19 mouse cellular contexts compared by ENCODE assay signal in the genomic region with DNA sequence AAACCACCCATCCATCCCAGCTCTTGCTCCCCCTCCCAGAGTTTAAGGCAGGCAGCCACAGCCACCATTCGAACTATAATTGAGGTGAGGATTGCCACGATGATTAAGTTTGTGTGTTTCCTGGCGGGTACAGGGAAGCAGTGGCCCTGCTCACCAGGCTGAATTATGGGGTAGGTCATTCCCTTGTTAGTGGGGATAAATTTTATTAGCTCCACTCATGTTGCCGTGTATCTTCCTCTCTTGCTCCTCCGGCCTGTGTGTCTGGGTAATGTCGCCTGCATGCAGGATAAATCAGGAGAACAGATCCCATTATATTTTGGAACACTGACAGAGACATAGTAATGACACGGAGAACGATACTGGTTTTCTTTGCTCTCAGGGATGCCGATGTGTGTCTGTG.
"Had no signal": no experiment of that assay in that cellular context is flagged by ENCODE, and none has a peak within 500 bp of the region (broad histone marks: within the 10 kb centered on the region; RNA-seq: fewer than 3 reads in every experiment).

No protein-coding gene starts in this region.

- H3K4me3 ChIP-seq: left cerebral cortex, adult 2 months; limb, embryonic 13.5 days; liver, embryonic 12.5 days; liver, embryonic 15.5 days; lung, embryonic 15.5 days; midbrain, embryonic 12.5 days; midbrain, embryonic 15.5 days; myocyte had no signal

- ATAC-seq: liver, embryonic 12.5 days; midbrain, embryonic 15.5 days had no signal

- H3K4me1 ChIP-seq: liver, embryonic 12.5 days; liver, embryonic 15.5 days had no signal

- H3K36me3 ChIP-seq: limb, embryonic 13.5 days; liver, embryonic 12.5 days; liver, embryonic 15.5 days; lung, embryonic 15.5 days; midbrain, embryonic 12.5 days; midbrain, embryonic 15.5 days had no signal

- H3K9me3 ChIP-seq: limb, embryonic 13.5 days; liver, embryonic 12.5 days; liver, embryonic 15.5 days; lung, embryonic 15.5 days; midbrain, embryonic 12.5 days; midbrain, embryonic 15.5 days had no signal

- H3K9ac ChIP-seq: limb, embryonic 13.5 days; liver, embryonic 12.5 days; liver, embryonic 15.5 days; lung, embryonic 15.5 days; midbrain, embryonic 12.5 days; midbrain, embryonic 15.5 days had no signal

- H3K4me2 ChIP-seq: limb, embryonic 13.5 days; liver, embryonic 12.5 days; liver, embryonic 15.5 days; lung, embryonic 15.5 days; midbrain, embryonic 12.5 days; midbrain, embryonic 15.5 days had no signal

- H3K27me3 ChIP-seq: limb, embryonic 13.5 days; liver, embryonic 12.5 days; lung, embryonic 15.5 days; midbrain, embryonic 12.5 days; midbrain, embryonic 15.5 days had no signal

- DNase-seq: kidney, adult 18-20 months; kidney, adult 9 months; kidney, postnatal 14 days; kidney, postnatal 4 days; layer of hippocampus, adult 9-11 months; liver; lung, adult 18-20 months; lung, postnatal 10 days; lung, postnatal 36 days; thymus, adult 18-20 months; thymus, postnatal 36 days had no signal

- H3K27ac ChIP-seq: left cerebral cortex, adult 2 months; limb, embryonic 13.5 days; liver, embryonic 12.5 days; liver, embryonic 15.5 days; lung, embryonic 15.5 days; midbrain, embryonic 12.5 days; midbrain, embryonic 15.5 days had no signal
